Mouse (Mus musculus): ENCODE measurements at regions not wholly inside any gene's neighbourhood (a gene's known extent, or its start where the extent isn't known, plus 50 kb on each side); places are given as distances from the start of the nearest gene placed in this dataset.

DNA sequence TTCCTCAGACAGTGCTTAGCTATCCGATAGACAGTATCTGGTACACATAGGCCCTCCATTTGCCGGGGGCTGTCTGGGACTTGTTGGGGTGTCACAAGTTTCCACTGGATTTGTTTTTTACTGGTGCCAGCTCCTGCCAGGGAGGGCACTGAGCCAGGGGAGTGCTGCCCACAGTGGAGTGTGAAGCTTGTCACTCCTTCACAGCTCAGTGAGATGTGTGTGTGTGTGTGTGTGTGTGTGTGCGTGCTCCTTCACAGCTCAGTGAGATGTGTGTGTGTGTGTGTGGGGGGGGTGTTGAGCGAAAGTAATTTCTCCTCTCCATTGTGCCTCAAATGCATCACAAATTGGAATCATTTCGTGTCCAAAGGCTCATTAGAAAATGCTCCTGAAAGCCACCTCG is 632.5 kb upstream of the Auts2 start:
- no peak overlapping the region for H3K27ac ChIP-seq (ENCODE audit: insufficient read depth, low read depth, low read length)
- 87% methylated on average over 6 of the region's 6 CpGs for WGBS
- H3K4me1 ChIP-seq (ENCODE audit: control insufficient read depth, insufficient read depth, low read length), result no peaks in the 10 kb centered on the region
- no peaks in the 10 kb centered on the region for H3K27me3 ChIP-seq (replicated peaks; ENCODE audit: control insufficient read depth, insufficient read depth, low read length)
- H3K36me3 ChIP-seq (ENCODE audit: control insufficient read depth, insufficient read depth, low read length), result no peaks in the 10 kb centered on the region
- TF ChIP-seq CTCF (conservative IDR thresholded peaks at IDR 0.05; ENCODE audit: insufficient read depth, insufficient read length, low read depth, low read length), result no peak
- TF ChIP-seq POLR2A (IDR thresholded peaks at IDR 0.05; ENCODE audit: low read depth, low read length), result no peak
- DNase-seq, result no peak
- no peak overlapping the region for H3K4me3 ChIP-seq (ENCODE audit: insufficient read depth, low read depth, low read length)

DNA sequence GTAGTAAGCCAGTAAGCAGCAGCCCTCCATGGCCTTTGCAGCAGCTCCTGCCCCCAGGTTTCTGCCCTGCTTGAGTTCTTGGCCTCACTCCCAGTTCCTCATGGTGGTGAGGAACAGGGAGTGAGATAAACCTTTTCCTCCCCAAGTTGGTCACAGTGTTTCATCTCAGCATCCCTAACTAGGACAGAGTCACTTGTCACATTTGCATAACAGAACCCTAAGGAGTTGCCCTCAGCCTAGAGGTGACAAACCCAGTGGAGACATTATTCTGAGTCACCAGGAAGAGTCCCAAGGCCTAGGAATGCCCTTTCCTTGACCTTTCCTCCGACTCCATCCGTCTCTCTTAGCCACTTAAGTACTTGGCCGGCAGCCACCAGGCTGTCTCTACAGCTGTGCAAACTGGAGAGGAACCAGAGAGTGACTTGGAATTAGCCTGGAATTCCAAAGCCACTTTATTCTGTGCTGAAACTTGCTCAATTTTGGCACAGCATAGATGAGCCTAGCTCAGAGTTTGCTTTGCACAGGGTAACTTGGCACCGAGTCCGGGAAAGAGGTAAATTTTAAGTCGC is 630.1 kb upstream of the Auts2 start:
- Histone ChIP-seq H3K27ac (ENCODE audit: insufficient read depth, low read depth, low read length) (no peak overlapping the region), H3K27me3 (replicated peaks; ENCODE audit: control insufficient read depth, insufficient read depth, low read length) (no peaks in the 10 kb centered on the region; the same call in 1 of the 2 replicates), H3K36me3 (ENCODE audit: control insufficient read depth, insufficient read depth, low read length) (no peaks in the 10 kb centered on the region), H3K4me3 (ENCODE audit: insufficient read depth, low read depth, low read length) (no peak overlapping the region), H3K4me1 (ENCODE audit: control insufficient read depth, insufficient read depth, low read length) (no peaks in the 10 kb centered on the region)
- TF ChIP-seq POLR2A (IDR thresholded peaks at IDR 0.05; ENCODE audit: low read depth, low read length), result no peak
- no peak for TF ChIP-seq CTCF (conservative IDR thresholded peaks at IDR 0.05; ENCODE audit: insufficient read depth, insufficient read length, low read depth, low read length)
- 33% methylated on average over 6 of the region's 6 CpGs for WGBS
- DNase-seq, result peak; percentile 81

DNA sequence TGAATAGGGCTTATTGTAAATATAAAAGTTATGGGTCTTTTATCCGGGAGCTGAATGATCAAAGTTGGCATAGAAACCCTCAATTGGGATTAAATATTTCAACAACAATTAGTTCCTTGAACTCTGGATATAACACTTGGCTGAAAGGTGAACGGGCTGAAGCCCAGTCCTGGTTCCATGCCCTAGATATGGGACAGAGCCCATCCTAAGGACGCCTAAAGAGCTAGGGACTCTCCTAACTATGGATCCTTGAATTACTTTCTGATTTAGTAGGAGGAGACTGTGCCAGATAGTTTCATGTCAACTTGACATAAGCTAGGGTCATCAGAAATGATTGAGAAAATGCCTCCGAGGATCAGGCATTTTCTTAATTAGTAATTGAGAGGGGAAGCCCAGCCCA is 629.5 kb upstream of the Auts2 start:
- Histone ChIP-seq H3K27ac (ENCODE audit: insufficient read depth, low read depth, low read length) (no peak overlapping the region), H3K4me3 (ENCODE audit: insufficient read depth, low read depth, low read length) (no peak overlapping the region), H3K4me1 (ENCODE audit: control insufficient read depth, insufficient read depth, low read length) (no peaks in the 10 kb centered on the region), H3K36me3 (ENCODE audit: control insufficient read depth, insufficient read depth, low read length) (no peaks in the 10 kb centered on the region), H3K27me3 (replicated peaks; ENCODE audit: control insufficient read depth, insufficient read depth, low read length) (no peaks in the 10 kb centered on the region; the same call in 1 of the 2 replicates)
- whole genome bisulfite sequencing, result 79% methylated on average over 4 of the region's 4 CpGs
- no peak for TF ChIP-seq CTCF (conservative IDR thresholded peaks at IDR 0.05; ENCODE audit: insufficient read depth, insufficient read length, low read depth, low read length)
- TF ChIP-seq POLR2A (IDR thresholded peaks at IDR 0.05; ENCODE audit: low read depth, low read length), result no peak
- DNase-seq, result no peak

DNA sequence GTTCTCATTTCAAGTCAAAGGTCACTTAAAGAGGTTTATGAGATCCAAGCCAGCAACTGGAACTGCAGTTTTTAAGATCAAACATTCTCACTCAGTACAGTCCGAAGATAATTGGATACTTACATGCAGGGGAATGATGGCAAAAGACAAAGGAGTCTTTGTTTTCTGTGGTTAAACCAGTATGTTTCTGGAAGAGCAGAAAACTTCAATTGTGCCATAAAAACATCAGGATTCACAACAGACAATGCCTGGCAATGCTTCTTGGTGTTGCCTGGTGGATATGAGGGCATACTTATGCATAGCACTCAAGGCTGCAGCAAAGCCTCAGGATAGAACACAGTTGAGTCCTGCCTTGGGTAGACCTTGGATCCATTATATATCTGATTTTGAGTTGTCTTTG is 628.1 kb upstream of the Auts2 start:
- no peaks in the 10 kb centered on the region; the same call in 1 of the 2 replicates for H3K27me3 ChIP-seq (replicated peaks; ENCODE audit: control insufficient read depth, insufficient read depth, low read length)
- 70% methylated on average over 1 of the region's 1 CpGs for WGBS
- DNase-seq, result no peak
- H3K4me3 ChIP-seq (ENCODE audit: insufficient read depth, low read depth, low read length), result no peak overlapping the region
- H3K36me3 ChIP-seq (ENCODE audit: control insufficient read depth, insufficient read depth, low read length), result no peaks in the 10 kb centered on the region
- TF ChIP-seq POLR2A (IDR thresholded peaks at IDR 0.05; ENCODE audit: low read depth, low read length) (no peak), CTCF (conservative IDR thresholded peaks at IDR 0.05; ENCODE audit: insufficient read depth, insufficient read length, low read depth, low read length) (no peak)
- H3K4me1 ChIP-seq (ENCODE audit: control insufficient read depth, insufficient read depth, low read length), result no peaks in the 10 kb centered on the region
- H3K27ac ChIP-seq (ENCODE audit: insufficient read depth, low read depth, low read length), result no peak overlapping the region

DNA sequence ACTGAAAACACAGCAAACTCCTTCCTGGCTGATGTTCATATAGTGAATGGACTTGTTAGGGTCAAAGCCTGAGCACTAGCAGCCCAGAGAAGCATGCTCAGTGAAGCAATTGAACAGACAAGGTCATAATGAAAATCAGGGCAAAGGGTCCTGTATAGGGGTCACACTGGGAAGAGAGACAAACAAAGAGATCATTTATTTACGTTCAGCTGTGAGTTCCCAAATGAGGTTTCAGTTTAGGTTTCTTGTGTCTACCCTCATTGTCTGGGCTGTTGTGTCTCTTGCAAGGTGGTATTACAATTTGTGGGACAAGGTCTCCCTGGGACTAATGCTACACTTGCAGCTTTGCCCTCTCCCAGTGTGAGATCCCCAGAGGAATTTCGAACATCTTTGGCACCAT is 624.4 kb upstream of the Auts2 start:
- no peaks in the 10 kb centered on the region for H3K4me1 ChIP-seq (ENCODE audit: control insufficient read depth, insufficient read depth, low read length)
- no peak for TF ChIP-seq CTCF (conservative IDR thresholded peaks at IDR 0.05; ENCODE audit: insufficient read depth, insufficient read length, low read depth, low read length)
- TF ChIP-seq POLR2A (IDR thresholded peaks at IDR 0.05; ENCODE audit: low read depth, low read length), result no peak
- DNase-seq, result no peak

DNA sequence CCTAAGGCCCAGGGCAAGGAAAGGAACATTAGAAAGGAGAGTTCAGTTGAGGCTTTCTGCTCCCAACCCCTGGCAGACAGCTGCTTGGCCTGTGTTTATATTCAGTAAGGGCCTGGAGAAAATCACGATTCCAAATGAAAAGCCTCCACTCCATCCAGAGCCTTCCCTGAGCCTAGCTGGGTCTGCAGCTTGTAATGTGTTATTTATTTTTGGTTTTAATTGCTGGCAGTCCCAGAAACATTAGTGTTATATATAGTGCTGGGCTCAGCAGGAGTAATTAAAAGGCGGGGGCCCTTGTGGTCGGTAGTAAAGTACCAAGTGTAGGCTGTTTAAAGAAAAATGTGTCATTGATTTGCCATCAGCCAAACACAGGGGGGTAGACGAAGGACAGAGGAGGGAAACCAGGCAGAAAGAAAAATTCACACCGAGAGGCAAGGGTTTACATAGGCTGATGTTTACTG is 623.9 kb upstream of the Auts2 start:
- H3K36me3 ChIP-seq (ENCODE audit: control insufficient read depth, insufficient read depth, low read length), result no peaks in the 10 kb centered on the region
- 40% methylated on average over 5 of the region's 5 CpGs for WGBS
- H3K27ac ChIP-seq (ENCODE audit: insufficient read depth, low read depth, low read length), result no peak overlapping the region
- no peaks in the 10 kb centered on the region for H3K4me1 ChIP-seq (ENCODE audit: control insufficient read depth, insufficient read depth, low read length)
- DNase-seq, result no peak
- TF ChIP-seq CTCF (conservative IDR thresholded peaks at IDR 0.05; ENCODE audit: insufficient read depth, insufficient read length, low read depth, low read length), result no peak
- TF ChIP-seq POLR2A (IDR thresholded peaks at IDR 0.05; ENCODE audit: low read depth, low read length), result no peak
- no peaks in the 10 kb centered on the region; the same call in 1 of the 2 replicates for H3K27me3 ChIP-seq (replicated peaks; ENCODE audit: control insufficient read depth, insufficient read depth, low read length)
- no peak overlapping the region for H3K4me3 ChIP-seq (ENCODE audit: insufficient read depth, low read depth, low read length)

More for the DNA sequence above, 624.4 kb upstream of the Auts2 start:
- Histone ChIP-seq H3K4me3 (ENCODE audit: insufficient read depth, low read depth, low read length) (no peak overlapping the region), H3K27me3 (replicated peaks; ENCODE audit: control insufficient read depth, insufficient read depth, low read length) (no peaks in the 10 kb centered on the region; the same call in 1 of the 2 replicates), H3K27ac (ENCODE audit: insufficient read depth, low read depth, low read length) (no peak overlapping the region), H3K36me3 (ENCODE audit: control insufficient read depth, insufficient read depth, low read length) (no peaks in the 10 kb centered on the region)
- WGBS, result 65% methylated on average over 2 of the region's 2 CpGs

DNA sequence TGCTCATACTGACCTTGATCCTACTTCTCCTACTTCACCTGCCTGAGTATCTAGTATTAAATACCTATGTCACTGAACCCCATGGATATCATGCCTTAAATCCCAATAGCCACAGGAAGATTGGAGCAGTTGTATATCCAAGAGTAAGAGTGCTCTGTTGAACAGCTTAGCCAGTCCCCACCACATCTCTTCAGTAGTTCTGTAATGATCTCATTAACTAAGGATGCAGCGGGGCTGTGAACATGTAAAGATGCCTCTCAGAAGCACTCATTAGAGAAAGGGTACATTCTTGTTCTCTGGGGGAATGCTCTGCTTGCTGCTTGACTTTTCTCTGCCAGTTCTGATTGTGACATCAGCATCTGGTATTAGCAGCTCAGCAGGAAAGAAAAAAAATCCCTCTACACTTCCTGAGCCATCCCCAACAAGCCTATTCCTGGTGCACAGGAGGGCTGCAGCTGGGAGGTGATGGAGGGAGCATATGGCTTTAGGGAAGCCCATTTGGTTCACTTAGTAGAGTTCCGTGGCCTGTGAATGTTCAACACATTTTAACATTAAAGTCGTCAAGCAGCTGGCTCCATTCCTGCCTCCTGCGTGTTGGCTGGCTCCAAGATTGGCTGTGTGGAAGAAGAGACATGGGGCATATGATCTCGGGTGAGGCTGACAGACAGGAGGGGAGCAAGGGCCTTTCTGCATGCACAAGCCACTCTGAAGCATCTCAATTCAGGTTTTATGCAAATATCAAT is 613.1 kb upstream of the Auts2 start:
- Histone ChIP-seq H3K36me3 (ENCODE audit: control insufficient read depth, insufficient read depth, low read length) (no peaks in the 10 kb centered on the region), H3K27me3 (replicated peaks; ENCODE audit: control insufficient read depth, insufficient read depth, low read length) (0 out of 2 replicates have a peak, but pooled peaks cover 1% of the 10 kb centered on the region), H3K27ac (ENCODE audit: insufficient read depth, low read depth, low read length) (no peak overlapping the region), H3K4me3 (ENCODE audit: insufficient read depth, low read depth, low read length) (no peak overlapping the region), H3K4me1 (ENCODE audit: control insufficient read depth, insufficient read depth, low read length) (no peaks in the 10 kb centered on the region)
- WGBS, result 44% methylated on average over 5 of the region's 5 CpGs
- no peak for TF ChIP-seq POLR2A (IDR thresholded peaks at IDR 0.05; ENCODE audit: low read depth, low read length)
- no peak for TF ChIP-seq CTCF (conservative IDR thresholded peaks at IDR 0.05; ENCODE audit: insufficient read depth, insufficient read length, low read depth, low read length)
- no peak for DNase-seq
